Mouse (Mus musculus) neural tube, embryonic 14.5 days (tissue): ENCODE results near the gene A2ml1. TPM values are rescaled to one million over a fixed set of nuclear protein-coding genes. Genes with fewer than 3 reads are reported as not detected.
A peak's percentile ranks its signal among the peaks of the same experiment; 100 is the strongest.
"Not testable (repeated sequence)": the region's sequence is repeated elsewhere in the genome, so short reads cannot be mapped to it uniquely, and the experiment has no call there.

ENCODE experiments used
- ATAC-seq: fragments of 200-750 bp; cut with Nextera tagmentation; 2 replicates; pipeline ENCODE4 v1.8.0; 2017; ENCODE audit warnings: low read depth, mild to moderate bottlenecking, moderate TSS enrichment, moderate library complexity
- H3K27ac ChIP-seq: fragments of 300-500 bp; sonication (generic); 2 replicates; pipeline ENCODE4 v1.5.1; 2014; ENCODE audit warnings: low read depth, mild to moderate bottlenecking, control low read depth, low read length, moderate library complexity, mixed read lengths
- H3K27me3 ChIP-seq: fragments of 300-500 bp; sonication (generic); 2 replicates; pipeline ENCODE4 v1.6.1; 2014; ENCODE audit warnings: low read length; ENCODE audit not compliant: control insufficient read depth, insufficient read depth
- H3K36me3 ChIP-seq: fragments of 300-500 bp; sonication (generic); 2 replicates; pipeline ENCODE4 v1.6.1; 2014; ENCODE audit warnings: low read length, mixed read lengths; ENCODE audit not compliant: control insufficient read depth, insufficient read depth
- H3K4me1 ChIP-seq: fragments of 300-500 bp; sonication (generic); 2 replicates; pipeline ENCODE4 v1.6.1; 2014; ENCODE audit warnings: low read length; ENCODE audit not compliant: control insufficient read depth, insufficient read depth
- H3K4me2 ChIP-seq: fragments of 300-500 bp; sonication (generic); 2 replicates; pipeline ENCODE4 v1.6.1; 2014; ENCODE audit warnings: mild to moderate bottlenecking, low read depth, low read length, control low read depth
- H3K4me3 ChIP-seq: fragments of 300-500 bp; sonication (generic); 2 replicates; pipeline ENCODE4 v1.5.1; 2014; ENCODE audit warnings: low read depth, low read length, control low read depth, mixed read lengths
- H3K9ac ChIP-seq: fragments of 300-500 bp; sonication (generic); replicated peaks from 2 replicates; pipeline ENCODE4 v1.6.1; 2014; ENCODE audit warnings: low read depth, mild to moderate bottlenecking, control low read depth, low read length, mixed read lengths
- H3K9me3 ChIP-seq: fragments of 300-500 bp; sonication (generic); 2 replicates; pipeline ENCODE4 v1.6.1; 2016; ENCODE audit warnings: low read length; ENCODE audit not compliant: control insufficient read depth
- WGBS: fragments of 180-500 bp; shearing (Covaris S2); extraction: QIAGEN DNeasy Blood & Tissue Kit; methylation state at CpG from one replicate; pipeline ENCODE4 v1.1.7; 2014; 5-methylcytosine and 5-hydroxymethylcytosine counted together
- polyA plus RNA-seq: library from polyadenylated mRNA; unstranded; fragments of >200 nt; fragmentation: Nextera tagmentation; extraction: Ambion mirVana; gene quantifications from 2 replicates; pipeline ENCODE4 v1.2.1, GENCODE M21; 2014

The A2ml1 gene
- polyA plus RNA-seq: 3.7 and 4.5 TPM in 2 replicates

GRCm38 (mm10) chr6:128581508-128581907 lies at the start of gene A2ml1:
A2ml1 (minus strand) TSS chr6:128581608.
- H3K27ac ChIP-seq: no peak within 1 kb of the TSS
- ATAC-seq: no peak
- no peaks in the 10 kb centered on the region for H3K36me3 ChIP-seq
- H3K4me3 ChIP-seq: no peak within 1 kb of the TSS
- H3K4me1 ChIP-seq: no peaks in the 10 kb centered on the region
- WGBS: 79% methylated on average over 11 of the region's 11 CpGs
- no peak within 1 kb of the TSS for H3K9ac ChIP-seq
- H3K27me3 ChIP-seq: no peaks in the 10 kb centered on the region
- no peaks in the 10 kb centered on the region for H3K9me3 ChIP-seq
- H3K4me2 ChIP-seq: no peak within 1 kb of the TSS

GRCm38 (mm10) chr6:128629771-128630739 lies 48.6 kb upstream of the A2ml1 start:
- not testable (repeated sequence) for H3K27me3 ChIP-seq, H3K4me2 ChIP-seq
- 57% methylated on average over 13 of the region's 13 CpGs for WGBS

GRCm38 (mm10) chr6:128625246-128625645 lies 43.8 kb upstream of the A2ml1 start:
- not testable (repeated sequence) for H3K27me3 ChIP-seq, H3K4me1 ChIP-seq, H3K27ac ChIP-seq, H3K4me2 ChIP-seq, ATAC-seq, H3K36me3 ChIP-seq, H3K9ac ChIP-seq, H3K4me3 ChIP-seq, H3K9me3 ChIP-seq
- WGBS: 95% methylated on average over 6 of the region's 6 CpGs

More at GRCm38 (mm10) chr6:128629771-128630739, 48.6 kb upstream of the A2ml1 start:
- not testable (repeated sequence) for H3K9ac ChIP-seq, H3K36me3 ChIP-seq, H3K4me1 ChIP-seq, H3K27ac ChIP-seq, H3K4me3 ChIP-seq, H3K9me3 ChIP-seq
- peak; percentile 96 for ATAC-seq

GRCm38 (mm10) chr6:128624425-128624824 lies 43.0 kb upstream of the A2ml1 start:
- H3K27me3 ChIP-seq: no peaks in the 10 kb centered on the region
- no peaks in the 10 kb centered on the region for H3K36me3 ChIP-seq
- H3K9me3 ChIP-seq: no peaks in the 10 kb centered on the region
- no peak for ATAC-seq
- no peak overlapping the region for H3K4me3 ChIP-seq
- H3K4me1 ChIP-seq: no peaks in the 10 kb centered on the region
- WGBS: 92% methylated on average over 4 of the region's 4 CpGs
- no peak overlapping the region for H3K9ac ChIP-seq
- H3K27ac ChIP-seq: no peak overlapping the region
- no peak overlapping the region for H3K4me2 ChIP-seq

GRCm38 (mm10) chr6:128623433-128623832 lies 42.0 kb upstream of the A2ml1 start, which contains the start of gene Klrb1a:
Klrb1a (minus strand) TSS chr6:128623533.
- H3K27me3 ChIP-seq, ATAC-seq, H3K27ac ChIP-seq, H3K9me3 ChIP-seq, H3K4me1 ChIP-seq, H3K9ac ChIP-seq, H3K4me3 ChIP-seq, H3K4me2 ChIP-seq, H3K36me3 ChIP-seq: not testable (repeated sequence)
- 98% methylated on average over 5 of the region's 5 CpGs for WGBS

- H3K4me2 ChIP-seq: no peak overlapping the region
- H3K27ac ChIP-seq: no peak overlapping the region
- H3K9me3 ChIP-seq: no peaks in the 10 kb centered on the region
- WGBS: 60% methylated on average over 2 of the region's 2 CpGs
- H3K36me3 ChIP-seq: no peaks in the 10 kb centered on the region
- no peak overlapping the region for H3K4me3 ChIP-seq
- no peaks in the 10 kb centered on the region for H3K4me1 ChIP-seq
- no peak overlapping the region for H3K9ac ChIP-seq
- ATAC-seq: no peak
- H3K27me3 ChIP-seq: no peaks in the 10 kb centered on the region
Observed at GRCm38 (mm10) chr6:128622733-128623132, 41.3 kb upstream of the A2ml1 start.

- 73% methylated on average over 9 of the region's 9 CpGs for whole genome bisulfite sequencing
- Histone ChIP-seq H3K27ac (no peak overlapping the region), H3K4me2 (no peak overlapping the region), H3K36me3 (no peaks in the 10 kb centered on the region), H3K9ac (no peak overlapping the region), H3K27me3 (no peaks in the 10 kb centered on the region), H3K4me3 (no peak overlapping the region), H3K9me3 (no peaks in the 10 kb centered on the region), H3K4me1 (0 out of 2 replicates have a peak, but pooled peaks cover 2% of the 10 kb centered on the region)
- no peak for ATAC-seq
Observed at GRCm38 (mm10) chr6:128606350-128606749, 24.9 kb upstream of the A2ml1 start.

GRCm38 (mm10) chr6:128604512-128604911 lies 23.1 kb upstream of the A2ml1 start:
- ATAC-seq: no peak
- H3K27ac ChIP-seq: no peak overlapping the region
- no peak overlapping the region for H3K4me2 ChIP-seq
- H3K4me1 ChIP-seq: 0 out of 2 replicates have a peak, but pooled peaks cover 2% of the 10 kb centered on the region
- WGBS: 39% methylated on average over 5 of the region's 5 CpGs
- H3K36me3 ChIP-seq: no peaks in the 10 kb centered on the region
- H3K9ac ChIP-seq: no peak overlapping the region
- no peaks in the 10 kb centered on the region for H3K27me3 ChIP-seq
- H3K9me3 ChIP-seq: no peaks in the 10 kb centered on the region
- no peak overlapping the region for H3K4me3 ChIP-seq
